Mouse (Mus musculus) erythroblast, embryonic 14.5 days (primary cell): ENCODE results near the gene Pkm. TPM values are rescaled to one million over a fixed set of nuclear protein-coding genes. Genes with fewer than 3 reads are reported as not detected.

Source experiments
- H3K27me3 ChIP-seq: 2 replicates; pipeline ENCODE4 v1.6.1; 2012; ENCODE audit warnings: inconsistent platforms; ENCODE audit not compliant: control insufficient read depth
- H3K36me3 ChIP-seq: 2 replicates; pipeline ENCODE4 v1.6.1; 2012; ENCODE audit warnings: mild to moderate bottlenecking, inconsistent platforms; ENCODE audit not compliant: control insufficient read depth
- H3K4me1 ChIP-seq: 2 replicates; pipeline ENCODE4 v1.6.1; 2012; ENCODE audit warnings: inconsistent platforms; ENCODE audit not compliant: control insufficient read depth
- H3K4me3 ChIP-seq: replicated peaks from 2 replicates; pipeline ENCODE3; 2012; ENCODE audit warnings: moderate library complexity, mild to moderate bottlenecking, inconsistent platforms
- H3K9me3 ChIP-seq: 2 replicates; pipeline ENCODE4 v1.6.1; 2012; ENCODE audit warnings: low read length, inconsistent platforms, mixed read lengths; ENCODE audit not compliant: control insufficient read depth
- GATA1 ChIP-seq: IDR thresholded peaks from 2 replicates; pipeline ENCODE4 v1.6.1; 2012; ENCODE audit warnings: low read length, inconsistent platforms, mixed read lengths
- TAL1 ChIP-seq: IDR thresholded peaks from 3 replicates; pipeline ENCODE4 v1.6.1; 2012; ENCODE audit warnings: low read length, inconsistent platforms, mixed read lengths
- polyA plus RNA-seq: library from polyadenylated mRNA; stranded (reverse); fragments of >175 nt; gene quantifications from 2 replicates; pipeline ENCODE4 v1.2.3, GENCODE M21; 2012

The Pkm gene
- 4.3 and 4.7 TPM in 2 replicates for polyA plus RNA-seq

GRCm38 (mm10) chr9:59655958-59656634 is at the start of gene Pkm:
Gene Pkm, plus strand, starts transcription at chr9:59656368.
- peaks cover 59% of the 10 kb centered on the region for H3K27me3 ChIP-seq
- peaks cover 51% of the 10 kb centered on the region for H3K4me1 ChIP-seq
- H3K36me3 ChIP-seq = no peaks in the 10 kb centered on the region
- H3K9me3 ChIP-seq = no peaks in the 10 kb centered on the region; the same call in 1 of the 2 replicates
- H3K4me3 ChIP-seq = peak within 1 kb of the TSS; percentile 68
- no peak for TF ChIP-seq GATA1
- no peak for TF ChIP-seq TAL1

GRCm38 (mm10) chr9:59610950-59611349 is 45.2 kb upstream of the Pkm start:
- no peaks in the 10 kb centered on the region for H3K36me3 ChIP-seq
- TF ChIP-seq TAL1 = no peak
- TF ChIP-seq GATA1 = no peak
- H3K4me1 ChIP-seq = no peaks in the 10 kb centered on the region
- H3K9me3 ChIP-seq = no peaks in the 10 kb centered on the region
- no peak overlapping the region for H3K4me3 ChIP-seq
- peaks cover 32% of the 10 kb centered on the region for H3K27me3 ChIP-seq

- no peaks in the 10 kb centered on the region for H3K36me3 ChIP-seq
- H3K4me1 ChIP-seq = peaks cover 19% of the 10 kb centered on the region
- H3K9me3 ChIP-seq = no peaks in the 10 kb centered on the region
- H3K4me3 ChIP-seq = no peak overlapping the region
- H3K27me3 ChIP-seq = peaks cover 24% of the 10 kb centered on the region
- TF ChIP-seq GATA1 (no peak), TAL1 (no peak)
These were observed 40.4 kb upstream of the Pkm start for GRCm38 (mm10) chr9:59615797-59616196.

- H3K27me3 ChIP-seq = peaks cover 21% of the 10 kb centered on the region
- H3K36me3 ChIP-seq = no peaks in the 10 kb centered on the region
- TF ChIP-seq GATA1 (no peak), TAL1 (no peak)
- H3K9me3 ChIP-seq = no peaks in the 10 kb centered on the region
- H3K4me3 ChIP-seq = peak within 1 kb of the TSS; percentile 83
- H3K4me1 ChIP-seq = peaks cover 19% of the 10 kb centered on the region
These were observed 39.4 kb upstream of the Pkm start, which contains the start of gene Parp6 for GRCm38 (mm10) chr9:59616622-59617306. Gene Parp6, plus strand, starts transcription at chr9:59617284.

- Histone ChIP-seq H3K36me3 (0 out of 2 replicates have a peak, but pooled peaks cover 2% of the 10 kb centered on the region), H3K4me3 (peak overlapping the region; percentile 83), H3K27me3 (peaks cover 14% of the 10 kb centered on the region), H3K9me3 (no peaks in the 10 kb centered on the region), H3K4me1 (peaks cover 19% of the 10 kb centered on the region)
- no peak for TF ChIP-seq GATA1
- TF ChIP-seq TAL1 = no peak
These were observed 38.7 kb upstream of the Pkm start for GRCm38 (mm10) chr9:59617307-59617973.

GRCm38 (mm10) chr9:59638372-59638771 is 17.8 kb upstream of the Pkm start:
- TF ChIP-seq GATA1 (no peak), TAL1 (no peak)
- peaks cover 11% of the 10 kb centered on the region for H3K4me1 ChIP-seq
- H3K4me3 ChIP-seq = no peak overlapping the region
- peaks cover 11% of the 10 kb centered on the region for H3K36me3 ChIP-seq
- no peaks in the 10 kb centered on the region for H3K27me3 ChIP-seq
- no peaks in the 10 kb centered on the region for H3K9me3 ChIP-seq

- H3K4me3 ChIP-seq = no peak overlapping the region
- H3K4me1 ChIP-seq = peaks cover 11% of the 10 kb centered on the region
- no peaks in the 10 kb centered on the region for H3K27me3 ChIP-seq
- TF ChIP-seq TAL1 (no peak), GATA1 (no peak)
- H3K9me3 ChIP-seq = no peaks in the 10 kb centered on the region
- peaks cover 9% of the 10 kb centered on the region for H3K36me3 ChIP-seq
These were observed 16.2 kb upstream of the Pkm start for GRCm38 (mm10) chr9:59639936-59640335.

GRCm38 (mm10) chr9:59641320-59641719 is 14.8 kb upstream of the Pkm start:
- Histone ChIP-seq H3K4me1 (peaks cover 11% of the 10 kb centered on the region), H3K36me3 (peaks cover 9% of the 10 kb centered on the region), H3K9me3 (no peaks in the 10 kb centered on the region), H3K27me3 (no peaks in the 10 kb centered on the region), H3K4me3 (no peak overlapping the region)
- no peak for TF ChIP-seq TAL1
- TF ChIP-seq GATA1 = no peak

- Histone ChIP-seq H3K9me3 (no peaks in the 10 kb centered on the region), H3K4me3 (no peak overlapping the region), H3K4me1 (peaks cover 14% of the 10 kb centered on the region), H3K27me3 (peaks cover 5% of the 10 kb centered on the region), H3K36me3 (peaks cover 12% of the 10 kb centered on the region; the same call in 1 of the 2 replicates)
- TF ChIP-seq GATA1 (no peak), TAL1 (no peak)
These were observed 6.3 kb upstream of the Pkm start for GRCm38 (mm10) chr9:59649911-59650310.
